Mouse (Mus musculus) urinary bladder, postnatal 36 days (tissue): ENCODE measurements at regions not wholly inside any gene's neighbourhood (a gene's known extent, or its start where the extent isn't known, plus 50 kb on each side); places are given as distances from the start of the nearest gene placed in this dataset.

Experiments used
- DNase-seq, 2 experiments: peaks; one replicate each; pipeline ENCODE4 v3.0.0; 2022; ENCODE audit warnings: low spot score in 2 of 2, mixed read lengths in 1 of 2

DNA sequence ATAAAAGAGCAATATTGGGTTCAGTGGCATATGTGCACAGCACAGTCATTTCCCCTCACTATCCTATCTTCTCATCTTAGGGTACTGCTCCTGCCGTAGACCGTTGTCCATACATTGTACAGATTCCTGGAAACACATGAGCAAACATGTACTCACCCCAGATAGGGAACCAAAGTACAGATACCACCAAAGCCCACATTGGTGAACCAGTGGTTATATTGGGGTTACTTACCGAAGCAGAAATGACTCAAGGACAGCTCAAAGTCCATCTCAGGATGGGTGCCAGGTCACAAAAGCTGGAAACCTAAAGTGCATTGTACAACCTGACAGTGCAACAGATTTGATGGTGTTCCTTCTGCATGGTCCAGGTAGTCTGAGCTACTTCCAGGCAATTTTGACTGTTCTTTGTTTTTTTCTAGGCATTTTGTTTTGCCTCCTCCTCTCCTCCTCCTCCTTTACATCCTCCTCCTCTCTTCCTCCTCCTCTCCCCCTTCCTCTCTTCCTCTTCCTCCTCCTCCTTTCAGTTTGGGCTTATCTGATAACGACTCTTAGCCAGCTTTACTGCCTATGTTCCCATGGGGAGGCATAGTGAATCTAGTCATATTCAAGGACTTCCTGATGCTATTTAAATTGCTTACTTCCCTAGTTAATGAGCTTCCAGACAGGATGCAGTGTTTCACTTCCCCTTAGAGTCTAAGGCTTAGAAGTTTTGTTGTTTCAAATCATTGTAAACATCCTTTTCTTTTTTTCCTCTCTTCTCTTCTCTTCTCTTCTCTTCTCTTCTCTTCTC is 65.1 kb upstream of the Tab2 start:
- DNase-seq: no peak

DNA sequence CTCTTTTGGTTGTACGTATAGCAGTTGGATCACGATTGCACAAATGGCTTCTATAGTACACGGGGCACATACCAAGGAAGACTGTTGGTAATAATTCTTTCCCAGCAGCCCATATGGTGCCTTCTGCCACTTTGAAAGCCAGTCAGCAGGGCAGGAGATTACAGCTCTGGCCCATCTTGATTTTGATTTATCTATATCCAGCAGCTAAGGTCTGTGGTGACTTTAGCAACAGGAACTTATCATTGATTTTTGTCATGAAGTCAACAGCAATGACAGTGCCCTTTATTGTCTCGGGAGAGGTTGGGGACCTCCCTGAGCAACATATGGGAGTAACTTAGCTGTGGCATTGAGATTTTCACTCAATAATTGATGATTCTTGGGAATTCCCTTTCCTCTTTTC is 64.1 kb upstream of the Tab2 start:
- DNase-seq: no peak

DNA sequence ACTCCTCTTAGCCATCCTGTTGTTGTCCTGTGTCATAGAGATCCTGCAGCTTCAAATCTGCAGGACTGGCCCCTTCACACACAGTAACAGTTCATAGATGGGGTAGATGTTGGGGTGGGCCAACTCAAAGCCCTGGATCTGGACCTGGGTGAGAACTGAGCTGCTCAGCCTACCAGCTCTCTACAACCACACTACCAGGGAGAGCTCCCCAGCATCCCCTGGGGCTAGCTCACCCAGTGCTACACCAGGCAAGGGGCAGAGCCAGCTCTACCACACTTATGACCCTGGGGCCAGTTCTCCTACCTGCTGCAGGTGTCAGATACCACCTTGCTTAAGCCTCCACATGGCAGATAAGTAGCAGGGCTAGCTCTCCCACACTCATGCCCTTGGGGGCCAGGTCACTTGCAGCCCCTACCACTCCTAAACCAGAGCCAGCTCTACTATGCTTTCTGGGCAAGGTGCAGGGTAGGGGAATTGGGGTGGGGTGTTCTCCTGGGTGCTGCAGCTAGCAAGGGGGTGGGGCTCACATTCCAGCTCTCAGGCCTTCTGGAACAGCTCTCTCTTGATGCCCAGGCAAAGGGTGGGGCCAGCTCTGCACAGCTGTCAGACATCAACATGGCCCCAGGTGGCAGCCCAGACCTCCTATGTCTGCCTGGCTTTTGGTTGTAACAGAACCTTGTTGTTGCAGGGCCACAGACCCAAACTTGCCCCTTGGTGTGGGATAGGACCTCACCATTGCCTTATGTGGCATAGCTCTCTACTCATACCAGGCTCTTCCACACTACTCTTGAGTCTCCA is 62.4 kb upstream of the Tab2 start:
- DNase-seq: no peak

DNA sequence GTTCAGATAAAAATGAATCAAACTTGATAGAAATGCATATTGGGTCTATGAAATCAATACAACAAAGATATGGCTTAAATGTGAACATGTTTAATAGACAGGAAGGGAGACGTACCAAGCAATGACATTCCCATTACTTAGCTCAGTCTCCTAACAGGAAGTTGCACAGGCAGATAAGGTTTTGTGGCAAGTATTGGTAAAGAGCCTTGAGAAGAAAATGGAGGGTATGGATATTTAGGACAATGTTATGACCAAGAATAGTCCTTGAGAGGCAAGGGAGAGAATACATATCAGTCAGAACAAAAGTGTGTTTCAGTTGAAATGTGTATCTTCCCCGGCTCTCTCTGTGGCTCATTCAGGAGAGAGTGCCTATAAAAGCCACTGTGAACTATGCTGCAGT is 60.7 kb upstream of the Tab2 start:
- DNase-seq: no peak

DNA sequence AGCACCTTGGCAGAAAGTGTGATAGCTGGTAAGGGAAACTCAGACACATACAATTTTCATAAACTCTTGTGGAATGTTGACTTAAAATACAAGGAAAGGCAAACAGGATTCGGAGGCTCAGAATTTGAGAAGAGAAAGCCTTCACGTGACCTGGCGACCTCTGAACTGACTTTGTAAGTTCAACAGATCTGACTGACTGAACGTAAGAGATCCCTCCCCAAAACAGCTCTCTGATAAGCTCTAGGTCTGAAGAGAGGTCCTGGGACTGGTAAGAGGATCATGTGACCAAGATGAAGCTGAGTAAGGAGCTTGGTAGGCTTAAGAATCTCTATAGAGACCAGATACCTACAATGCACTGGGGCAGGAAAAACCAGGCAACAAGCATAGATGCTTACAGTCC is 55.7 kb upstream of the Tab2 start:
- DNase-seq: no peak

DNA sequence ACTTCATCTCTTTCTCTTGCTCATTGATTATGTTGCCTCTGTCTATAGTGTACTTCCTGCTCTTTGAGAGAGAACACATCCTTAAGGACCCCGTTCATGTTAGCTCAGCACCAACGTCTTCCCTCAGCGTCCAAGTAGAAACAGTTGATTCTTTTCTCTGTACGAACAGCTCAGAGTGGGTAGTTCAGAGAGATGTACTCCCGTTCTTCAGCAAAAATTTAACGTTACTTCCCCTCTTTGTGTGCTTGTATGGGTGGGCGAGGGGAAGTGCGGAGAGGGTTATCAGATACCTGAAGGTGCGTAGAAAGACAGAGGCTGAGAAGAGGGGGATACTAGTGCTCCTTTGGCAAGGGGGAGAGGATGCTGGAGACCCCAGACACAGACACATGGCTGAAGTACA is 55.1 kb upstream of the Tab2 start:
- DNase-seq: no peak

DNA sequence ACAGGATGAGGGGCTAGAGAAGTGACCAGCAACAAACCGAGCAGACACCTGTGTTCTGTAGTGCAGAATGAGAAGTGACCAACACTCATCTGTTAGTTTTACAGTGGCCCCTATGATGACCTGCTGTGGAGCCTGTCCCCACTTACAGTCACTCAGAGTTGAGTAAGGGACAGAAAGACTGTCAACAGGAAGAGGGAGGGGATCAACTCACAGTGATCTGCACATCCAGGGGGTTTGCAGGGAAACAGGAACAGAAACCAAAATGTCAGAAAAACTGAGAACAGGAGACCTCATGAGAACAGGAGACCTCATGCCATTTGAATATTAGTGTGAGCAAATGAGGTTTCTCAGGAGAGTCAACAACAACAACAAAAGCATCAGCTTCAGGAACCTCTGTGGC is 53.8 kb upstream of the Tab2 start:
- no peak for DNase-seq

DNA sequence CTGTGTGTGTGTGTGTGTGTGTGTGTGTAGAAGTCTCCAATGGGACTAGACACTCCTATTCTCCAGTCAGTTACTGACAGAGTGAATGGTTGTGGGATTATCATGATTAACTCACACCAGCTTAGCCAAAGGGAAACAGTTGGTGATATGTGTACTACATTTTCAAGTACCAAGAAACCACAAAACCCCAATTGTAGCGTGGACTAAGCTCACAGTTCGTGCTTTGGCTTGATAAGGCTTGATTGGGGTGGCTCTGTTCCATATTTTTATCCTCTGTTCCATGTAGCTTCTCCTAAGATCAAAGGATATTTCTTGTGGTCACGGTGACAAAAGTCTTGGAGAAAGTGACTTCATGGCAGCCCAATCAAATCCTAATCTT is 51.9 kb upstream of the Tab2 start:
- DNase-seq: no peak

DNA sequence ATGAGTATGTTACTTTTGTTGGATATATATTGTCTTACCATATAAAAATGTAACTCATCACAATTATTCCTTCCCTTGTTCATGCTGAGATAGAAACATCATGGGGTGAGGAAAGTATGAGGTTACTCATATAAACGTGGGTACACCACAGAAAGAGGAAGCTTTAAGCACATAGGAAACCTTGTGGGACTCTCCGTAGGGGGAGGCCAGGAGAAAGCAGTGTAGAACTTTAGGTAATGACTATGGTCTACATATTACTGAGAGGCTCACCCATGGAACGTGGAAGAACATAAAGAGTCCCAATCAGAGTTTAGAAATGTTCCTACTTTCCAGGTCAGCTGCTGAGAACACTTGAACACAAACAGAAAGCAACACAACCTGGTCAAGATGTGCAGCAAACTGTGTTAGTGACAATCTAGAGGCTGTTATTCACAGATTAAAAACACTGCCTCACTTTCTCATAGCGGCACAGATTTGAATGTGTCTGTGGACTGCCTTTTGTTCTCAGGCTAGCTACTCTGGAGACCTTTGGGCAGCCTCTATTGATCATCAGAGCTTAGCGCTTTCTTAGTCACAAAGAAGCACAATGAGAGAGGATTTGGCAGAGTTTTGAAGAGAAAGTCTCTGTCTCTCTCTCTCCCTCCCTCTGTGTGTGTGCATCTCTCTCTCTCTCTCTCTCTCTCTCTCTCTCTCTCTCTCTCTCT is 51.4 kb upstream of the Tab2 start:
- no peak for DNase-seq
